Mouse (Mus musculus) neural tube, embryonic 11.5 days (tissue): ENCODE measurements at regions not wholly inside any gene's neighbourhood (a gene's known extent, or its start where the extent isn't known, plus 50 kb on each side); places are given as distances from the start of the nearest gene placed in this dataset.
"Not testable (repeated sequence)": the region's sequence is repeated elsewhere in the genome, so short reads cannot be mapped to it uniquely, and the experiment has no call there.

Source experiments
- ATAC-seq: fragments of 200-750 bp; cut with Nextera tagmentation; 2 replicates; pipeline ENCODE4 v1.8.0; 2017; ENCODE audit warnings: moderate number of reproducible peaks, mild to moderate bottlenecking, moderate TSS enrichment, moderate library complexity; ENCODE audit not compliant: insufficient read depth, low FRiP score, low TSS enrichment
- DNase-seq: peaks from one replicate; pipeline ENCODE4 v3.0.0-alpha.2; 2015; ENCODE audit warnings: low spot score
- H3K27ac ChIP-seq: fragments of 300-500 bp; sonication (generic); 2 replicates; pipeline ENCODE4 v1.5.1; 2014; ENCODE audit warnings: low read depth, mild to moderate bottlenecking, low read length
- H3K27me3 ChIP-seq: fragments of 300-500 bp; sonication (generic); 2 replicates; pipeline ENCODE4 v1.6.1; 2014; ENCODE audit warnings: mild to moderate bottlenecking, low read length, mixed read lengths; ENCODE audit not compliant: control insufficient read depth, insufficient read depth
- H3K36me3 ChIP-seq: fragments of 300-500 bp; sonication (generic); 2 replicates; pipeline ENCODE4 v1.6.1; 2014; ENCODE audit warnings: mild to moderate bottlenecking, low read length, moderate library complexity, mixed read lengths; ENCODE audit not compliant: control insufficient read depth, insufficient read depth
- H3K4me1 ChIP-seq: fragments of 300-500 bp; sonication (generic); 2 replicates; pipeline ENCODE4 v1.6.1; 2014; ENCODE audit warnings: low read length, mixed read lengths; ENCODE audit not compliant: control insufficient read depth, insufficient read depth
- H3K4me2 ChIP-seq: fragments of 300-500 bp; sonication (generic); 2 replicates; pipeline ENCODE4 v1.6.1; 2014; ENCODE audit warnings: low read depth, mild to moderate bottlenecking, moderate library complexity
- H3K4me3 ChIP-seq: fragments of 300-500 bp; sonication (generic); 2 replicates; pipeline ENCODE4 v1.5.1; 2014; ENCODE audit warnings: low read depth, low read length
- H3K9ac ChIP-seq: fragments of 300-500 bp; sonication (generic); 2 replicates; pipeline ENCODE4 v1.6.1; 2014; ENCODE audit warnings: mild to moderate bottlenecking, low read length
- H3K9me3 ChIP-seq: fragments of 300-500 bp; sonication (generic); 2 replicates; pipeline ENCODE4 v1.6.1; 2016; ENCODE audit warnings: low read length; ENCODE audit not compliant: control insufficient read depth
- WGBS: fragments of 180-500 bp; shearing (Covaris S2); extraction: QIAGEN DNeasy Blood & Tissue Kit; methylation state at CpG from one replicate; pipeline ENCODE4 v1.1.7; 2014; 5-methylcytosine and 5-hydroxymethylcytosine counted together

DNA sequence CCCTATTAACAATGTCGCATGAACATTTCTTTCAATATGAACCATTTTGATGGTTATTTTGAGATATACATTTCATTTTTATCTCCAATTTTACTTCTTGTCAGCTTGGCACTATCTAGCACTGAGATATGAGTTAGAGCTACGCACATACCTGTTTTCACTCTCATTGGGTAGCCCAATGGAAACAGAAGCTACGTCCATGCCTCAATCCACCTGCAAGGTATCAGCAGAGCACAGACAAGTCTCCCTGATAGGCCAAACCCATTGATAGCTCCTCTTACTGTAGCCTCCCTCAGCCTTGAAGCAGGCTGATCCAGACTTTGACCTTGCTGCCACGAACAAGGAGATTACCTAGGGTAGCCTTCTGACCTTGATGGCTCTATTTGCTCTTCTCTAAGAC, 582.4 kb upstream of the Mms22l start:
- Histone ChIP-seq H3K4me1 (no peaks in the 10 kb centered on the region), H3K27me3 (no peaks in the 10 kb centered on the region), H3K27ac (no peak overlapping the region), H3K36me3 (no peaks in the 10 kb centered on the region), H3K4me3 (no peak overlapping the region), H3K4me2 (no peak overlapping the region), H3K9ac (no peak overlapping the region), H3K9me3 (no peaks in the 10 kb centered on the region)
- WGBS = 80% methylated on average over 4 of the region's 4 CpGs
- no peak for DNase-seq
- no peak for ATAC-seq

DNA sequence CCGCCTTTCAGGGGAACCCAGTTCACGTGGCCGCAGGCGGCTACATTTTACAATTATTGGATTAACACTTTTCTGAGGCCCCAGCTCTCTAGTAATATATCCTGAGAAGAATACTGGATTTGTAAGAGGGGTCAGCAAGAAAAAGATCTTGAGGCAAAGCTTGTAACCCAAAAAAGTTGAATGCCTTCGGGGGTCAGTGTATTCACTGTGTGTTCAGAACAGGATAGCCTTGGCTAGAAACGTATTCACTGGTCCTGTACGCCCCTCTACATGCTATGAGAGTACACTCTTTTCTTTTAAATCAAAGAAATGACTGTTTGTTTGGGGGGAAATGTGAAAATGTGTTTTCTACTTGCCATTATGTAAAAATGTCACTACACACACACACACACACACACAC, 581.8 kb upstream of the Mms22l start:
- H3K9me3 ChIP-seq = no peaks in the 10 kb centered on the region
- 88% methylated on average over 7 of the region's 7 CpGs for WGBS

DNA sequence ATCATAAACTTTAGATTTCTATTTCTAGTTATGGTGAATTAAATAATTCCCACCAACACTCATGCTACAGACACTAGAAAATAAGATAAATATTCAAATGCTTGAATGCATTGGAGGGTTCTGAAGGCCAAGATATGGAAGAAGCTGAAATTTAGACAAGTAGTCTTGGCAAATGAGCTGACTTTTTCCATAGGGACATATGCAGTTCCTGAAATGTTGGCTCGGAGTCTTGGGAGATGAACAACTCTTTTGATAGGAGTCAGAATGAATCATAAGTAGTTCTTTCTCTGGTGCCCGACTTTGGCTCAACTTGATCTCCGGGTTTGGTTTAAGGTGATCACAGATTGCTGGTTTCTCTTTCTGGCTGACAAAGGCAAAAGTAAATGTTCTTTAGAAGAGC, 574.7 kb upstream of the Mms22l start:
- no peak overlapping the region for H3K4me2 ChIP-seq
- no peaks in the 10 kb centered on the region for H3K9me3 ChIP-seq
- H3K9ac ChIP-seq = no peak overlapping the region
- H3K27me3 ChIP-seq = no peaks in the 10 kb centered on the region
- no peak for ATAC-seq
- no peaks in the 10 kb centered on the region for H3K36me3 ChIP-seq
- 93% methylated on average over 3 of the region's 3 CpGs for WGBS
- no peak overlapping the region for H3K4me3 ChIP-seq
- H3K27ac ChIP-seq = no peak overlapping the region
- H3K4me1 ChIP-seq = no peaks in the 10 kb centered on the region
- no peak for DNase-seq

More for the DNA sequence above, 581.8 kb upstream of the Mms22l start:
- Histone ChIP-seq H3K4me1 (no peaks in the 10 kb centered on the region), H3K4me3 (no peak overlapping the region), H3K4me2 (no peak overlapping the region), H3K9ac (no peak overlapping the region), H3K27me3 (no peaks in the 10 kb centered on the region), H3K36me3 (no peaks in the 10 kb centered on the region), H3K27ac (no peak overlapping the region)
- no peak for ATAC-seq
- DNase-seq = no peak

DNA sequence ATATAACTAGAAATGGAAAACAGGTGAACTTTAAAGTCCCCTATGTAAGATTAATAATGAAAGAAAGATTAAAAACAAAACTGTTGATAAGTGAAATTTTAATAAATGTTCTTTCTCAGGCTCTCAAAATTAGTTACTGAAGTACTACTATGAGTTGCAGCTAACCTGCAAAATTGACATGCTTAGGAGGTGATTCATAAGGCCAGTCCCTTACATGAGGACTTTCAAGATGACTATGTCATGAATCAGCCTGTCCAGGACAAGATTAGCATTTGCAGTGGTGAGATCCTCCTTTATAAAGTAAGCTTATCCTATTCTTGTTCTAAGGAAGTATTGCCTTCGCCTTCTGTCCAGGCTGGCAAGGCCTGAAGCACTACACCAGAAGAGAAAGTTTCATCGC, 542.1 kb upstream of the Mms22l start:
- H3K4me1 ChIP-seq = no peaks in the 10 kb centered on the region
- no peaks in the 10 kb centered on the region for H3K36me3 ChIP-seq
- ATAC-seq (no peak), DNase-seq (no peak)
- H3K27ac ChIP-seq = no peak overlapping the region
- H3K9ac ChIP-seq = no peak overlapping the region
- no peak overlapping the region for H3K4me2 ChIP-seq
- H3K4me3 ChIP-seq = no peak overlapping the region
- no peaks in the 10 kb centered on the region for H3K9me3 ChIP-seq
- 93% methylated on average over 2 of the region's 2 CpGs for WGBS
- no peaks in the 10 kb centered on the region for H3K27me3 ChIP-seq

DNA sequence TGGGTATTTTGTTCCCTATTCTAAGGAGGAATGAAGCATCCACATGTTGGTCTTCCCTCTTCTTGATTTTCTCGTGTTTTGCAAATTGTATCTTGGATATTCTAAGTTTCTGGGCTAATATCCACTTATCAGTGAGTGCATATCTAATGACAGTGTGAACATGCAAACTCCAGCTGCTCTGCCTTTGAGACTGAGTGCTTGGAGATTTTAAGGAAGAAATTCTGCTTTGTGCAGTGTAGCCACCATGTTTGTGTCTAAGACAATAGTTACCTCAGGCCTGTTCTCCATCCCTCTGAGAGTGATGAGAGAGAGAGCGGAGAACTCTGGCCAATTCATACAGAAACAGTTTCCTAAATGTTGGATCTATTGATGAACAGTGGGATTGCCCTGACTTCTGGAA, 514.1 kb upstream of the Mms22l start:
- WGBS = 85% methylated on average over 2 of the region's 2 CpGs
- H3K4me2 ChIP-seq, H3K36me3 ChIP-seq, H3K9ac ChIP-seq, ATAC-seq, H3K27me3 ChIP-seq, H3K9me3 ChIP-seq, H3K4me3 ChIP-seq, DNase-seq: not testable (repeated sequence)
- Histone ChIP-seq H3K4me1 (peaks cover 11% of the 10 kb centered on the region), H3K27ac (peak overlapping the region; percentile 90)

DNA sequence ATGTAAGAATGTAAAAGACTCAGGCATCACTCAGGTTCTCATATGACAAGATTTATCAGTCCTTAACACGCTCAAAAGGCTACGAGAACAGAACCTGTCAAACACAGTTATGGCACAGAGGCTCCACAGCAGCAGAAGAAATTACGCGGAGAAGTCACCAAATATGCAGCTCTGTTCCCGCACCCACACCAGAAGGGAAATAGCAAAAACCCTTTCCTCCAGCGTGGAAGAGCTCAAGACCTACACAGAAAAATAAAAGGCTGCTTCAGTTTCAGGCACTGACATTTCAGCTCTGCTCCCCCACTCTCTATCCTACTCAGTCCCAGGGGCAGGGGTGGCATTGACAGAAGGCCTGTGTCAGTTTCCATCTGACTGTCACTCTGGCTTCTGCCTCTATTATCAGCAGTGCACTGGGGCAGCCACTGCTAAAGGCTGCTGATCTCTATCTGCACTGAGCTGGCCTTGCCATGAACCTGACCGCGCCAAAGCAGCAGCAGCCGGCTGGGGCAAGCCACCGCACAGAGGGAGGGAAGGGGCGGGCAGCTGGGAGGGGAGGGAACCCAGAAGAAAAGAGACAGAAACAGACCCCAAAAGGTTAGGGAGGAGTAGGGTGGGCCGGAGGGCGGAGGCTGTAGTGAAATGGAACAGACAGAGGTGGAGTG, 513.3 kb upstream of the Mms22l start:
- Histone ChIP-seq H3K4me1 (peaks cover 11% of the 10 kb centered on the region), H3K36me3 (no peaks in the 10 kb centered on the region), H3K4me2 (peak overlapping the region; percentile 34), H3K4me3 (peak overlapping the region; percentile 10; the same call in 1 of the 2 replicates), H3K9me3 (no peaks in the 10 kb centered on the region), H3K27ac (peak overlapping the region; percentile 90), H3K9ac (peak overlapping the region; percentile 37), H3K27me3 (no peaks in the 10 kb centered on the region)
- ATAC-seq = peak; percentile 91
- peak; percentile 86 for DNase-seq
- 30% methylated on average over 13 of the region's 13 CpGs for WGBS

DNA sequence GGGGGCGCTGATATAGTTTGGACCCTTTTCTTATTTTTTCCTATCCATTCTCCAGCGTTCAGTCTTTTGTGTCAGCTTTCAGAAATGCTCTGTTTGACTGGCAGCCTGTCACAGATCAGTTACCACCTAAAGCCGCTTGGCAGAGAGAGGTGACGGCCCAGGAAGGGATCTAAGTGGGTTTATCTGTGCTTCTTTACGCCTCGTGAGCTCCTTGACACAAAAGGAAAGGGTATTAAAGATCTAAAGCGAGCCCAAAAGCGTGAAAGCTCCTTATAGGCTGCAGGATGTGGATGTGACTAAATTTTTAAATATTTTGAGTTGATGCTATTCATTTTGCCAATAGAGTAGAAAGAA, 512.8 kb upstream of the Mms22l start:
- Histone ChIP-seq H3K27ac (peak overlapping the region; percentile 90), H3K9ac (peak overlapping the region; percentile 37), H3K27me3 (no peaks in the 10 kb centered on the region), H3K4me1 (peaks cover 11% of the 10 kb centered on the region), H3K4me3 (peak overlapping the region; percentile 10; the same call in 1 of the 2 replicates), H3K9me3 (no peaks in the 10 kb centered on the region), H3K36me3 (no peaks in the 10 kb centered on the region), H3K4me2 (peak overlapping the region; percentile 34)
- DNase-seq (no peak), ATAC-seq (peak; percentile 64)
- 11% methylated on average over 8 of the region's 8 CpGs for WGBS

DNA sequence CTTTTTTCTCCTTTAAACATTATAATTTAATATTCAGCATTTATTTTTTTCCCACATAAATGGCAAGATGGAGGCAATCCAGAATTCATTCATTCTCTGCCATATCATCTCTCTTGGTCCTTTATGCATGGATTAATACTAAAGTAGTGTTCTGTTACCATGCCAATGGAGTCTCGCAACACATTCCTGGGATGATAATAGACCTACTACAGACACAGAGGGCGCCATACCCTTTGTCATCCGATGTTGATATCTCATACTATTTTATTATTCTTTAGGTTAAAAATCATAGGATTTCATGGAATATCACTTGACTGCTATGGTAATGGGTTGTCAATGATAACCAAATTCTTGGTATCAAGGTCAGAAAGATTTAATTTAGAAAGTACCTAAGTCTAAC, 512.2 kb upstream of the Mms22l start:
- no peak for DNase-seq
- Histone ChIP-seq H3K9ac (no peak overlapping the region), H3K4me2 (no peak overlapping the region), H3K9me3 (no peaks in the 10 kb centered on the region), H3K36me3 (no peaks in the 10 kb centered on the region), H3K4me1 (peaks cover 11% of the 10 kb centered on the region), H3K27ac (no peak overlapping the region), H3K4me3 (no peak overlapping the region), H3K27me3 (no peaks in the 10 kb centered on the region)
- no peak for ATAC-seq
- 76% methylated on average over 3 of the region's 3 CpGs for WGBS

DNA sequence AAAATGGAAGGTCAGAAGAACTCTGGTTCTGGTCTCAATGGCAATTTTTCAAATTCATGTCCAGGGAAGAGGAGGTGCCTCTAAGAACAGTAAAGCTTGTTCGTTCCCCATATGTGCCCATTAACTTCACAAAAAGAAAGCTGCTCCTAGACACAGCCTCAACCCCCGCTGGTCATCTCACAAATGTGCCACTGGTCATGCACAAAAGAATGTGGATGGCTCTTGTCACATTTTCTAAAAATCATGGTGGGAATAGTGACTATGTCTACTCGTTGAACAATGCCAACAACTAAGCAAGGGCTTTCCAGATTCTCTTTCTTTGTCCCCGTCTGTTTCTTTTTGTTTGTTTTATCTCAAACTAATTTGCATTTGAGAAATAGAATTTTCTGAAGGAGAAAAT, 510.3 kb upstream of the Mms22l start:
- H3K27ac ChIP-seq = no peak overlapping the region; the same call in 1 of the 2 replicates
- H3K9me3 ChIP-seq = no peaks in the 10 kb centered on the region
- 48% methylated on average over 4 of the region's 4 CpGs for WGBS
- H3K4me2 ChIP-seq = no peak overlapping the region
- peaks cover 11% of the 10 kb centered on the region for H3K4me1 ChIP-seq
- no peaks in the 10 kb centered on the region for H3K27me3 ChIP-seq
- H3K4me3 ChIP-seq = no peak overlapping the region
- no peaks in the 10 kb centered on the region for H3K36me3 ChIP-seq
- DNase-seq (peak; percentile 53), ATAC-seq (peak; percentile 36)
- H3K9ac ChIP-seq = no peak overlapping the region
